Mouse (Mus musculus) limb, embryonic 14.5 days (tissue): ENCODE results near the gene Thtpa. TPM values are rescaled to one million over a fixed set of nuclear protein-coding genes. Genes with fewer than 3 reads are reported as not detected.
A peak's percentile ranks its signal among the peaks of the same experiment; 100 is the strongest.

ENCODE experiments used
- ATAC-seq: fragments of 200-750 bp; cut with Nextera tagmentation; 2 replicates; pipeline ENCODE4 v1.8.0; 2017; ENCODE audit warnings: low read depth, moderate number of reproducible peaks, moderate TSS enrichment; ENCODE audit not compliant: low FRiP score
- DNase-seq: peaks from one replicate; pipeline ENCODE4 v3.0.0-alpha.2; 2015; ENCODE audit warnings: low spot score
- H3K27ac ChIP-seq: fragments of 300-500 bp; sonication (generic); replicated peaks from 2 replicates; pipeline ENCODE4 v1.5.1; 2014; ENCODE audit warnings: low read depth, mild to moderate bottlenecking, low read length, moderate library complexity, mixed read lengths
- H3K27me3 ChIP-seq: fragments of 300-500 bp; sonication (generic); 2 replicates; pipeline ENCODE4 v1.6.1; 2014; ENCODE audit warnings: low read length, mixed read lengths; ENCODE audit not compliant: control insufficient read depth, insufficient read depth
- H3K36me3 ChIP-seq: fragments of 300-500 bp; sonication (generic); 2 replicates; pipeline ENCODE4 v1.6.1; 2014; ENCODE audit warnings: mild to moderate bottlenecking, low read length, moderate library complexity, mixed read lengths; ENCODE audit not compliant: control insufficient read depth, insufficient read depth
- H3K4me1 ChIP-seq: fragments of 300-500 bp; sonication (generic); 2 replicates; pipeline ENCODE4 v1.6.1; 2014; ENCODE audit warnings: antibody characterized with exemption, low read length, mixed read lengths; ENCODE audit not compliant: control insufficient read depth, insufficient read depth
- H3K4me2 ChIP-seq: fragments of 300-500 bp; sonication (generic); replicated peaks from 2 replicates; pipeline ENCODE4 v1.6.1; 2014; ENCODE audit warnings: low read depth, mild to moderate bottlenecking, low read length, moderate library complexity; ENCODE audit not compliant: severe bottlenecking
- H3K4me3 ChIP-seq: fragments of 300-500 bp; sonication (generic); replicated peaks from 2 replicates; pipeline ENCODE4 v1.5.1; 2014; ENCODE audit warnings: low read length
- H3K9ac ChIP-seq: fragments of 300-500 bp; sonication (generic); 2 replicates; pipeline ENCODE4 v1.6.1; 2014; ENCODE audit warnings: mild to moderate bottlenecking, low read depth, low read length, moderate library complexity; ENCODE audit not compliant: severe bottlenecking
- H3K9me3 ChIP-seq: fragments of 300-500 bp; sonication (generic); 2 replicates; pipeline ENCODE4 v1.6.1; 2016; ENCODE audit warnings: low read length; ENCODE audit not compliant: control insufficient read depth
- POLR2A ChIP-seq: fragments of 200-500 bp; IDR thresholded peaks from 2 replicates; pipeline ENCODE4 v1.8.0; 2012; ENCODE audit warnings: inconsistent platforms, mild to moderate bottlenecking, moderate library complexity, borderline replicate concordance; ENCODE audit not compliant: insufficient read depth, insufficient read length; ENCODE audit errors: extremely low read depth
- WGBS: fragments of 180-500 bp; shearing (Covaris S2); extraction: QIAGEN DNeasy Blood & Tissue Kit; methylation state at CpG from one replicate; pipeline ENCODE4 v1.1.7; 2014; 5-methylcytosine and 5-hydroxymethylcytosine counted together
- polyA plus RNA-seq, 2 experiments: library from polyadenylated mRNA; depleted of rRNA in 1 of 2; stranded (reverse) in 1 of 2; unstranded in 1 of 2; fragments of >200 nt; fragmentation: Nextera tagmentation in 1 of 2; extraction: Ambion mirVana in 1 of 2; gene quantifications; 2 replicates each; pipeline versions ENCODE4 v1.2.1 to v1.2.3; 2012 to 2014

Gene Thtpa
- 11.9 and 12.4 TPM in 2 replicates for polyA plus RNA-seq (2012; rRNA removed)
- 19.9 and 20.3 TPM in 2 replicates for polyA plus RNA-seq (2014; fragmentation: Nextera tagmentation; extraction: Ambion mirVana)

- TF ChIP-seq POLR2A = peak; percentile 72; the same call in 1 of the 2 replicates
- peak within 1 kb of the TSS; percentile 71 for H3K27ac ChIP-seq
- peaks cover 20% of the 10 kb centered on the region for H3K36me3 ChIP-seq
- H3K4me2 ChIP-seq = peak within 1 kb of the TSS; percentile 67
- H3K9ac ChIP-seq = peak within 1 kb of the TSS; percentile 71
- under 1% methylated on average over 30 of the region's 30 CpGs for WGBS
- H3K27me3 ChIP-seq = no peaks in the 10 kb centered on the region
- ATAC-seq = peak; percentile 76
- H3K4me3 ChIP-seq = peak within 1 kb of the TSS; percentile 67
- no peaks in the 10 kb centered on the region for H3K9me3 ChIP-seq
- DNase-seq = peak; percentile 70
- peaks cover 20% of the 10 kb centered on the region for H3K4me1 ChIP-seq
Measured at GRCm38 (mm10) chr14:55094704-55095231, at the start of gene Thtpa. Thtpa (plus strand) TSS chr14:55094784.

DNA sequence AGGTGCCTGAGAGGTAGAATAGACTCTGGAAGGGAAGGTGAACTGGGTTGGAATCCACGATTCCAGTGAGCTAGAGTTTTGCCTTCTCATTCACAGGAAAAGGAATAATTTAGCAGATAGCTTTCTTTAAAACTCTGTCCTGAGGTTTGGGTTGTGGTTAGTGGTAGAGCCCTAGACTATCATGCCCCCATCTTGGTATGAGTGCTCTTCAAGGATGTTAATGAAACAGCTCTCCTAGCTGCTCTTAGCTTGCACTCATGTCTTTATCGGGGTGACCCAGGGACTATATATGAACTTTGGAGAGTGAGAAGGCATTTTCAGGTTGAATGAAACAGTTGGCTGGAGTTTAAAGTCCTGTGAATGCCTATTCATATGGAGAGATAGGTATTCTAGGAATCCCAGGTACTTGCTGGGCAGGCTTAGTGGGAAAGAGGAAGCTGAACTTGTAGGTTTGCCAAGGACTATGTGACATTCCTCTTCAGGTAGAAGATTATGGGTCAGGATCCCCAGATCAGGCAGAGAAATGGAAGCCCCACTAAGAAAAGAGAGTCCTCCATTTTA is 46.5 kb upstream of the Thtpa start:
- Histone ChIP-seq H3K9me3 (no peaks in the 10 kb centered on the region), H3K9ac (no peak overlapping the region), H3K27me3 (no peaks in the 10 kb centered on the region), H3K4me2 (no peak overlapping the region), H3K4me1 (no peaks in the 10 kb centered on the region), H3K36me3 (no peaks in the 10 kb centered on the region), H3K4me3 (no peak overlapping the region), H3K27ac (no peak overlapping the region)
- 78% methylated on average over 2 of the region's 2 CpGs for WGBS
- no peak for TF ChIP-seq POLR2A
- ATAC-seq = no peak
- no peak for DNase-seq

DNA sequence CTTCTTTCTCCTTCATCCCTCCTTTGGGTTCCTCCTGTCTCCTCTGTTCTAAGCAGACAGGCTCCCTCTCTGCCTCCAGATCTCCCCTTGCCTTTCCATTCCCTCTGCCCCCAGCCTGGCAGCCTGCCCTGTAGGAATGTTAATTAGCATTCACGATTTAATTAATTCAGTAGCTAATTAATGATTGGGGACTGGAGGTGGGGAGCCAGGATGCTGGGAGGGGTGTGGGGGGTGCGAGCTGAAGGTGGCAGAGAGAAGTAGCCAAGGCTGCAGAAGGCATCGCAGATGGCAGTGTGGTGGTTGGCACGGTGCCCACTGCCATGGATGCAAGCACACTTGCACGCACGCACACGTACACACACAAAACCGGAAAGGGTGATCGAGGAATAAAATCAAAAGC is 42.1 kb upstream of the Thtpa start:
- ATAC-seq (no peak), DNase-seq (no peak)
- H3K9me3 ChIP-seq = no peaks in the 10 kb centered on the region
- no peaks in the 10 kb centered on the region for H3K4me1 ChIP-seq
- H3K27ac ChIP-seq = no peak overlapping the region
- H3K4me2 ChIP-seq = no peak overlapping the region
- no peak for TF ChIP-seq POLR2A
- no peaks in the 10 kb centered on the region for H3K27me3 ChIP-seq
- no peaks in the 10 kb centered on the region for H3K36me3 ChIP-seq
- H3K9ac ChIP-seq = no peak overlapping the region
- WGBS = 67% methylated on average over 9 of the region's 9 CpGs
- no peak overlapping the region for H3K4me3 ChIP-seq

DNA sequence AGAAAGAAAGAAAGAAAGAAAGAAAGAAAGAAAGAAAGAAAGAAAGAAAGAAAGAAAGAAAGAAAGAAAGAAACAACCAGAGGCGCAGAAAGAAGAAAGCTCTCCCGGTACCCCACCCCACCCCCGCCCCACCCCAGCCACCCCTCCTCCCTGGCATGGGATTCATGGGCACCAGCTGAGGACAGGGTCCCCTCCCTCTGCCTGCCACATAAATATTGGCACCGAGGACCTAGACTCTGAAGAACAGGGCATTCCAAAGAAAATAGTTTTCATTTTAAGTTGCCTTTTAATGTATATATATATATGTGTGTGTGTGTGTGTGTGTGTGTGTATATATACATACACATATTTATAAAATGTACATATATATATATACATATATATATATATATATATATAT is 41.5 kb upstream of the Thtpa start:
- no peak for ATAC-seq
- Histone ChIP-seq H3K4me3 (no peak overlapping the region), H3K9ac (no peak overlapping the region), H3K9me3 (no peaks in the 10 kb centered on the region), H3K36me3 (no peaks in the 10 kb centered on the region), H3K4me1 (no peaks in the 10 kb centered on the region), H3K27me3 (no peaks in the 10 kb centered on the region), H3K4me2 (no peak overlapping the region), H3K27ac (no peak overlapping the region)
- no peak for DNase-seq
- no peak for TF ChIP-seq POLR2A
- WGBS = 75% methylated on average over 4 of the region's 4 CpGs

DNA sequence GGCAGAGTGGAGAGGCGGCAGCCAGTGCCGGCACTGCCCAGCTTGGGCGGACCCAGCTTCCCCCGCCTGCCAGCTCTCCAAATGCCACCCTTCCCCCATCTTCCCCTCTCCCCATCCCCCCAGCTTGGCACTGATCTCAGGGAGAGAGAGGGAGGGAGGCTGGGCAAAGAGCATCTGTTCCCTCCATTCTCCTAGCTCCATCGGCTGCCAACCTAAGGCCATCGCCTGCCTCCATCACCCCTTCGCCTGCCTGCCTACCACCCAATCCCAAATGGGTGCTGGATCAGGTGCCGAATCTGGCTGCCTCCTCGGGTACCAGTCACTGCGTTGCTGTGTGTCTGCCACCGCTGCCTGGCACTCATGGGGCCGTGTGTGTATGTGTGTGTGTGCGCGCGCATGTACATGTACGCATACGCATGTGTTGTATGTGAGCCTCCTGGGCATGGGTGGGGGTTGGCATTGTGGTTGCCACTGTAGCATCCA is 40.8 kb upstream of the Thtpa start:
- Histone ChIP-seq H3K4me1 (no peaks in the 10 kb centered on the region), H3K27ac (no peak overlapping the region), H3K36me3 (no peaks in the 10 kb centered on the region), H3K27me3 (no peaks in the 10 kb centered on the region), H3K4me3 (no peak overlapping the region), H3K9me3 (no peaks in the 10 kb centered on the region), H3K4me2 (no peak overlapping the region), H3K9ac (no peak overlapping the region)
- ATAC-seq (no peak), DNase-seq (no peak)
- 88% methylated on average over 15 of the region's 17 CpGs for WGBS
- no peak for TF ChIP-seq POLR2A
